Mouse (Mus musculus) lung, adult 10 weeks (tissue): ENCODE measurements around the gene Cntn5. TPM values are rescaled to one million over a fixed set of nuclear protein-coding genes. Genes with fewer than 3 reads are reported as not detected.

Experiments
- polyA plus RNA-seq: library from polyadenylated mRNA; stranded (reverse); fragments of 350-450 nt; fragmentation: Illumina TruSeq; extraction: RNeasy Lipid Tissue Mini Kit (QIAGEN cat#74804); gene quantifications from one replicate; pipeline ENCODE4 v1.2.3, GENCODE M21; 2014; ENCODE audit warnings: low read depth, low replicate concordance; ENCODE audit not compliant: insufficient read depth

The Cntn5 gene
- polyA plus RNA-seq: not detected

GRCm38 (mm10) chr9:10904616-10905363 is at the start of gene Cntn5:
Gene Cntn5 (minus strand): TSS chr9:10904775.

